Mouse (Mus musculus): ENCODE results near the gene Scrn2.
A peak's percentile ranks its signal among the peaks of the same experiment; 100 is the strongest.

The Scrn2 gene

DNA sequence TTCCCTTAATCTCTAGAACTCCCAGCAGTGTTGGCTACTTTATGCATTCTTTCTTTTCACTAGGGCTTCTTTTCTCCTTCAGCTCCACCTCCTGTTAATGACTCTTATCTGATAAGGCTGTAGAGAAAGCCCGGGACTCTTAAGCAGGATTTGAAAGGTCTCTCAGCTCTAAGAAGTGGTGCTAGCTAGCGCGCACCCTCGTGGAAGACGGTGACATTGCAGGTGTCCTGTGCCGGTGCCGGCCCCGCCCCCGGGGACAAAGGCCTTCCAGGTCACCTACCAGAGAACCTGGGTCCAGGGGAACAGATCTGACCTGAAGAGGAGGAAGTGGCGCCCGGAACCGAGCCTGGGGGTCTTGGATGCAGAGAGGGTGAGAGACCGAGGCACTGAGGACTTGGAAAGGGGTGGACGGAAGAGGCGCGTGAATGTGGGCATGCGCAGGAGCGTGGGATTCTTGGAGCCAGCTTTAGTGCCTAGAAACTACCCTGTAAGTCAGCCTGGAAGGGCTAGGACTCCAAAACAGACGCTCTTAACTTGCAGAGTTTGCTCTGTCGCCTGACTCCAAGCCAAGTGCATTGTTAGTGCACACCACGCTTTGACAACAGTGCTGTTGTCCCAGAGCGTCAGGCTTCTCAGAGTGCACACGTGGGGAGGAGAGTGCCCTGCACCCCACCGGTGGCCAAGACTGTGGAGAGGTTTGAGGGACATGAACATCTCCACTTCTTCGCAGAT lies at the start of gene Scrn2:
Gene Scrn2, plus strand, starts transcription at position 253 of the 732 bp plus-strand sequence.
- DNase-seq (ENCODE audit: low read depth, low spot score), result peak; percentile 90

DNA sequence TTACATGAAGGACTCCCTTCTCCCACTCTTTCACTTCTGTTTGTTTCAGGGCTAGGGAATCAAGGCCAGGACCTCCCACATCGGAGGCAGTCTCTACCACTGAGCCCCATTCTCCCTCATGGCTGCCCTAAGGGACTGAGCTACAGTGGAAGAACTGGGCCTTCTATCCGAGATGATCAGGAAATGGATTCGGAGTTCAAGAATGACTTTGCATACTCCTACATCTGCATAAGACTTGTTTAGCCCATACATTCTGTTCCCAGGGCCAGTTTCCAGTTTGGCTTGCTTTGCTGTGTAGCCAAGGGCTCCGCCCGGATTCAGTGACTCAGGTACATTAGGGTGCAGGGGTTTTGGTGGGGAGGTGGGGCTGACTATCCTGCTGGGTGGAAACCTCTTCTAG lies 49.7 kb upstream of the Scrn2 start:
- no peak for DNase-seq (ENCODE audit: low read depth, low spot score)

DNA sequence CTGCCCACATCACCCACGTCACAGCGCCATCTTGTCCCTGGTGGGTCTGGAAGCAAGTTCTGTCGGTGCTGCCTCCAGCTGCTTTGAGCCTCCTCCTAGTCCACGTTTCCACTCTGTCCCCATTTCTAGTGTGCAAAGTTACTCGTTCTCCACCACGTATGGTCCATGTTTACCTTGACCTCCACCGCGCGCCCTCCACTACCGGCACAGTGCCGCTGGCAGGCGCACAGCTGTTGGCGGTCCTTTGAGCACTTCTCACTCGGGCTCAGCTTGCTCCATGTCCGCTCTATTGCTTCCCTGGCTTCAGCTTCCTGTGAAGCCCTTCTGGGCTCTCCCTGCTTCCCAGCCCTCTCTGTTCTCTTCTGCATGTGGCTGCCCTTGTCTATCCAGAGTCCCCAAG lies 48.3 kb upstream of the Scrn2 start:
- no peak for DNase-seq (ENCODE audit: low read depth, low spot score)

DNA sequence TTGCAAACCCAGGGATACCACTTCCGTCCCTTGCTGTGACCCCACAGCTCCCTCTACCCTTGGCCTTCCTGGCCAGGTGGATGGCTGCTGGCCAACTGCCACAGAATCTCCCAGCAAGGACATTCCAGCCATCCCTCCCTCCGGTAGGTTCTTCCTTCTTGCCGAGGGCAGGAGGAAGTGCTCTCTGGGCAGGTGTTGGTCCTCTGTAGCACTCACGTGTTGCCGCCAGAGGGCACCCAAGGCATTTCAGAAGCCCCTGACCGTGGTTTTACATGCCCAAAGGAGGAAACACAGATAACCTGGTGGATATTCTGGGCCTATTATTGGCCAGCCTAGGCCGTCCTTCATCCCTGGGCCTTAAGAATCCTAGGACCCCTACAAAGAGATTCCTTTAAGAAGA lies 47.4 kb upstream of the Scrn2 start:
- peak; percentile 85 for DNase-seq (ENCODE audit: low read depth, low spot score)

DNA sequence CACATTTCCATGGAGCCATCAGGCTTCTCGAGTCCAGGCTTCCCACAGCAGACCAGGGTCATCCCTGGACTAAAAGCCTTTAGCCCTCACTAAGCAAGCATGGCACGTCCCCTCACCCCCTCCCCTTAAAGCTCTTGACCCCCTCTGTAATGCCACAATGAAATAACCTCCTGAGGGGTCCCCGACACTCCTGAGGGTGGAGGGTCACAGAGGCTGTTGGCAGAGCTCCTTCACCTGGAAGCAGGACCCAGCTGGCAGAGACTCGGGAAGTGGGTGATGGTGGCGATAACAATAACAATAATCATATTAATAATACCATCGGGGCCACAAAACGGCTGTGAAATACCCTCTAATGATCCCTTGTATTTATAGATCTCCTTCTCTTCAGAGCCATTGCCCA lies 46.9 kb upstream of the Scrn2 start, which contains the start of gene Sp2:
Gene Sp2, minus strand, starts transcription at position 101 of the 400 bp plus-strand sequence.
- no peak for DNase-seq (ENCODE audit: low read depth, low spot score)

DNA sequence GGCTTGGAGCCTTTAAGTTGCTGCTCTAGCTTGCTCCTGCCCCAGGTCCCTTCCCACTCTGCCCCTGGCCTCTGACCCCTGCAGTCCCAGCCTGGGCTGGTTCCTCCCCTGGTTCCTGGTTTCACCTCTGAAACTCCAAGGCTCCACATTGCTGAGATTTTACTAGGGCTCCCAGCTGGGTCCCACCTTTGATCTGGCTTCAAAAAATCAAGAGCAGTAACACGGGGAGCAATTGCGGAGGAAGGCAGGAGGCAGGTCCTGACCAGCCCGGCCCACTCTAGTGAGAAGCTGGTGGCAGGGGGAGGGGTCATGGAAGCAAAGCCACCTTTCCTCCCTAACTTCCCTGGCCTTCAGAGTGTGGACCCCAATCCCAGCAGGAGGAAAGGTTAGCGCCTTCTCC lies 44.8 kb upstream of the Scrn2 start:
- DNase-seq (ENCODE audit: low read depth, low spot score), result no peak

DNA sequence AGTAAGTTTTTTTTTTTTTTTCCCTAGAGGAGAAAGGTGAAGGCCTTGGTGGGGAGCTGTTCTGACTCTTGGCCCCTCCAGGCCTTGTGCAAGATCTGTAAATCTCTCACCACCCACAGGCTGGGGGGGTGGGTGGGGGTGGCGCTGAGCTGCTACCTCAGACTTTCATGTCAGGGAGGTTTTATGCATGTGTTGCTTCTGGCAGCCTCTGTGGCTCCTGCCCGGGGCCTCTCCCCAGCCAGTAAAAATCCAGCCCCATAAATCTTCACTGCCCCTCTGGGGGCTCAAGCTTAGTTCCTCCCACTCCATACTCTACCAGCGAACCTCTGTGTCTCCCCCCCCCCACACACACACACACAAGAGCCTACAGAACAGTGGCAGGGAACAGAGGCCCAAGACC lies 43.3 kb upstream of the Scrn2 start:
- no peak for DNase-seq (ENCODE audit: low read depth, low spot score)

DNA sequence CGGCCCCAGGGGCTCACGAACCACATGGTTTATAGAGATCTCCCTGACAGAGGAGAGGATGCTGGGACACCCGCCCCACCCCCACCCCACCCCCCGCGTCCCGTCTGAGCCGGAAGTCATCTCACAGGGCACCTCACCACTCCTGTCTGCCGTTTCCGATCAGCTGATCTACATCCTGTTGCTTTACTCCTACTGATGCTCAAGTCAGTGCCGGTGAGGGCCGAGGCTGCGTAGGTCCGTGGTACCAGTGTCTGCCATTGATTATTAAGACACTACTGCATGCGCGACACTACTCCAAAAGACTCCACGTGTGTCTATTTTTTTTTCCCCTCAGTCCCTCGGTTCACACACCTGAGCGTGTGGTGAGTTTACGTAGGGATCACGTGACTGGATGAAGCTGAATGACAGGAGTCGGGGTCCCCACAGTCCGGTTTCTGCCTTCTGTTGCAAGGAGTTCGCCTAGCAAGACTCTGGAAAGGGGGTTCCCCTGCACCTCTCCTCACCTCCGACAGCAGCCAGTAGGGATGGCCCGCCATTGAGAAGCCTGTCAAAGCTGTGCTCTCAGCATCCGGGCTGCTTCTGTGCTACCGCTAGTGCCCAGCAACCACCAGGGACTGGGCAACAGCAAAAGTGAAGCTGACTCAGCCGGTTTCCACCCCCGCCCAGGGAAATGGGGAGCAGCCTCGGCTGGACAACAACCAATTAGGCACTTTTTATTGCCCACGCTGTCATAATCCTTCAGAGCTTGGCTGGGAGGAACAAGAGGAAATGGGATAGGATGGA lies 41.7 kb upstream of the Scrn2 start:
- DNase-seq (ENCODE audit: low read depth, low spot score), result no peak

DNA sequence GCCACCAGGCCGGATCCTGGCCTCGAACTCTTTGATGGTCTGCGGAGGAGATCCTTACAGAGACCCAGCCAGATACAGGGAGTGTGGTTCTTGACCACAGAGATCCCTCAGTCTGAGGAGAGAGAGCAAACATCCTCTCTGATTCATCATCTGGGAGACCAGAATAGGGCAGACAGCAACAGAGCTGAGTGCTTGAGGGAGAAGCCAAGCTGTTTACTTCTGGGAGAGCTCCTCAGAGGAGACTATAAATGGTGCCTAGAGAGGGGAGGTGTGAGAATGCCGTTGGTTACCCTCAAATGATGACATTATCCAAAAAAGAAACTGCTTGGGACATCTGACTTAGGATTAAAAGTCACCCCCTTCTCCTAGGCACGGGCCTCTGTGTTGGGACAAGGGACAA lies 38.2 kb upstream of the Scrn2 start:
- DNase-seq (ENCODE audit: low read depth, low spot score), result no peak

DNA sequence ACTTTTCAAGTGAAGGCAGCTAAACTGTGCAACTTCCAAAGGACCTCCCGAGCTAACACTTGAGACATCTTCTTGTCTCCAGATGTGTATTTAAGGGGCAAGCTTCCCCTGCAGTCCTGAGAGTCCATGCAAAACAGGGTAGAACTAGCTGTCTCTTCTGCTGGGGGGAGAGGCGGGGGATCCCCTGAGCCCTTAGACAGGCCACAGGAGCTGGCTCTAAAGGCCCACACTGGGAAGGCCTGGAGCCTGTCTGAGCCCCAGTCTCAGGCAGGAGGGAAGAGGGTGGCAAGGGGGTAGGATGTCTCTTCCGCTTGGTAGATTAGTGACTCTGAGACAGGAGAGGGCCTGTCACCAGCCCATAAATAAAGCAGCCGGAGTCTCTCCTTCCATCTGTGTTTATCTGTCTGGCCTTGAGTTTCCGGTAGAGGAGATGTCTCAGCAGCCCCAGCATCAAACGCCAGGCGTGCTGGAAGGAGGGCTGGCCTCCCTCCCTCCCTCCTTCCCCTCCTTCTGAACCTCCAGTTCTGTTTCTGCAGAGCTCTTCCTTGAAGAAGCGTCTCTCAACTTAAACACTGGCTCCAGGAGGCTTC lies 36.9 kb upstream of the Scrn2 start:
- DNase-seq (ENCODE audit: low read depth, low spot score), result peak; percentile 70

DNA sequence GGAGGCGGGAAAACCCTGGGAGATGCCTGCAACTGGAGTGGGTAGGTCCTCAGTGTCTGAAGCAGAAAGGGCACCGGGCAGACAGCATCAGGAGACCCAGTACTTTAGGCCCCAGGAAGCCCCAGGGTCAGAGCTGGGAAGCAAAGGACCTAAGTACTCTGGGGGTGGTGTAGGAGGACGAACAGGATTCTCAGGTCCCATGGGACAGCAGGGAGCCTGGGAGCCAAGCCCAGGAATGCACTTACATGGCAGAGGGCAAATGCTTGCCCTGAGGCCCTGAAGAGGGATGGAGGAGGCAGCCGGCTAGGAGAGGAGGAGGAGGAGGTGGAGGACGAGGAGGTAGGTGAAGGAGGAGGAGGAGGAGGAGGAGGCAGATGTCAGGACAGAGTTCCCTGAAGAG lies 34.7 kb upstream of the Scrn2 start:
- no peak for DNase-seq (ENCODE audit: low read depth, low spot score)

DNA sequence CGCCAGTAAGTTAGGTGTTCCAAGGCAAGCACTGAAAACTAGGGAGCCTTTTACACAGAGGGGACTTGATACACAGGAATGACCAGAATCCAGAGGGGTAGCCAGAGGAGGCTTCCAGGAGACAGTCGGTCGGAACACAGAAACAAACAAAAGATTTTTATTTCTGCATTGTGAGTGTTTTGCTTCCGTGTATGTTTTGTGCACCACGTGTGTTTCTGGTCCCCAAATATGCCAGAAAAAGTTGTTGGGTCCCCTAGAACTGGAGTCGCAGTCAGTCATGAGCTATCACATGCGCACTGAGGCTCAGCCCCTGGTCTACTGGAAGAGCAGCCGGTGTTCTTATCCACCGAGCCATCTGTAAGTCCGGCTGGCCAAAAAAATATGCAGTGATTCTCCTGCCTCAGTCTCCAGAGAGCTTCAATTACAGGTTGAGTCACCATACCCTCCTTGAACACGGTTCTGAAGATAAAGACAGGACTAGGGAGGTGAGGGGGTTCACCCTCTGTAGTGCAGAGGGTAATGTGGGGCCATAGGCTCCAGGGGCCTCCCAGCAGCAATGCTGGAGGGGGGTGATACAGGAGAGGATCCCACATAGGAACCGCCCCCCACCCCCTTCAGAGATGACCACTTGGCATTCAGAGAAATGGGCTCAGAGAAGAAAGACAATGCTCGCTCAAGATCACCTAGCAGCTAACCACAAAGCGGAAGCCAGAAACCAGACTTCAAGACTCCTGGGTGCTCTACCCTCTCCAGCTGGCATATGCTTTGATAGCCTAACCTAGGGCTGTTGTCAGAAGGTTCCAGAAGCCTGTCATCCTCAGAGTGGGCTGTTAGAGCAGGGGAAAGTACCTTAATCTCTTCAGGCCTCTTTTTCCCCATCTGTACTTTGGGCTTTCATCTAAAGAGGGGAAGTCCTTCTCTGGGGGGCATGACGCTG lies 33.6 kb upstream of the Scrn2 start:
- no peak for DNase-seq (ENCODE audit: low read depth, low spot score)

DNA sequence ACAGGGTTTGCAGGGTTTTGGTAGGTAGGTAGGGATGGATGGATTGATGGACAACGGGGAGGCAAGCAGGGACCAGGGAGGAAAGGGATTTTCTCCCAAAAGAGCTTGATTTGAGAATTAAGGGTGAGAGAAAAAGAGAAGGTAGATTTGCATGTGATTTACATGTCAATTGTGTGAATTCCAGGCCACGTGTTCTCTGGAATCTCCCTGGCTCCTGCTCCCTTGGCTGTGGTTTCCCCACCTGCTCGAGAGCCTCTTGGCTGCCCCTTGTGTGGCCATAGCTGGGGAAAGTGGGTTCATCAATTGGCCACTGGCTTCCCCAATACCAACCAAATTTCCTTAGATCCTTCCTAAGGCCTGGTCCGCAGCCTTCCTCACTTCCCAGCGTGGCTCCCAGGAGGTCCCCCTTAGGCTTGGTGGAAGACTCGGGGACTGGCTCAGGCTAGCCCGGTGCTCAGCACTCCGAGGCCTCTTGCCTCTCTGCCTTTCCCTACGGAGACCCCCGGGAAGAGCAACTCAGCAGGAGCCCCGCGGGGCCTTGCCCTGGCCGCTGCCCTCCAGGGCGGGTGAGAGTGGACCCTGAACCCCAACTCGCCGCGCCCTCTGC lies 32.9 kb upstream of the Scrn2 start:
- no peak for DNase-seq (ENCODE audit: low read depth, low spot score)

DNA sequence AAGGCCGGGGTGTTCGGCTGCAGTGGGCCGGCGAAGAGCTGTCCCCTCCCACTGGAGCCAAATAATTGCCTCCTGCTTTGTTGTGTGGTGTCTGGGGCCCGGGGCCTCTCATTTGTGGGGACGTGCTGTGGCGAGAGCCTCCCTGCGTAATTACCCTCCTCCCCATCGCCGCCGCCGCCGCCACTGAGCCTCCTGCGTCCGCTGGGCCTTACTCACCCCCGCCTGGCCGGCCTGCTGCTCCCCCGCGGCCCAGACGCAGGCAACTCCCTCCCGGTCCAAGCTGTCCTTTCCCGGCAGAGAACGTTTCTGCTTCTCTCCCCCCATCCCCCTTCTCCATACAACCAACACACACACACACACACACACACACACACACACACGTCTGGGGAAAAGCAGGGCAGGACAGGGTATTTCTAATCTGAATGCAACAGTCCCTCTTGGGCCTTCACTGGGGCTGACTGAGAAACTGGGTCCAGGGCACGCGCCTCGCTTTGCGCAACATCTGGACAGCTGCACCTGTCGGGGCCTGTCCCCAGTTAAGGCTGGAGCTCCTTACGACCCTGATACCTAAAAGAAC lies 32.3 kb upstream of the Scrn2 start:
- DNase-seq (ENCODE audit: low read depth, low spot score), result no peak

DNA sequence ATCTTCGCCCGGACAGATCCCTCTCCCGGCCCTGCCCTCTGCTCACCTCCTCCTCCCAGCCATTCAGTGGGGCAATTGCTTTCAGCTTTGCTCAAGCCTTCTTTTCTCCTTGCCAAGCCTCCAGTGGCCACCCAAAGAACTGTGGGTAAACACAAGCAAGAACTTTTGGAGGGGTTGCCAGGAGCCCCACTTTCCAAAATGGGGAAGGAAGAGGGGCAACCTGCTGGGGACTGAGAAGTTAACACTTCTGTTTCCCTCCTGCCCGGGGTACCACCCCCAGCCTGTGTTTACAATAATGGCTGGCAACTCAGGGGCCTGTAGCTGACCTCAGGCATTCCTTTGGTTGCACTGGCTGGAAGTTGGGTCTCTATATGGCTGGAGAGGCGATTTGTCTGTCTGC lies 26.6 kb upstream of the Scrn2 start:
- DNase-seq (ENCODE audit: low read depth, low spot score), result no peak

DNA sequence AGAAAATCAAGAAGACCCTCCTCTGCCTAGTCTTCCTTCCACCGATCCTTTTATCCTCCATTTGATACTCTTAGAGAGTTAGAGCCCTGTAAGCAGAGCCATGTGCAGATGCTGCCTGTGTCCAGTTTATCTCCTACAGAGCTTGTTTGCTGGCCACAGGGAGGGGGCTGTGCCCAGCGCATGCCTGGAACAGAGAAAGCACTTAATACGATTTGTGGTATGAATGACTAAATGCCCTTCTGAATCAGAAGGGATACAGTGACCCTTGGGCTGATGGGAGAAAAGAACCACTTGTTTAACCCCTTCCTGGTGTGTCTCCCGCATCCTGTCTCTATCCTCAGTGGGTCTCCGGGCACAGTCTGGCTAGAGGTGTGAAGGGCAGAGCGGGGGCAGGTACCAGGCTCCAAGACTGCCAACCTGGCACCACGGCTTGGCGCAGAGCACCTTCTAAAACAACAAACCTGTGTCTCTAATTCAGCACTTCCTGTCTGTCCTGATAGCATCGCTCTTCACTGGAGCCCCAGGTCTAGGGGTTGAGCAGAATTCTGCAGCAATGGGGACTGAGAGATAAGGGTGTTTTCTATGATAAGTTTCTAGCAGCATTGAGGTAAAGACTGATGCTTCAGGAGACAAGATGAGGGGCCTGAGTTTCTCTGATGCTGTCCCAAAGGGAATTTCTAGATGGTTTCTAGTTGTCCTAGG lies 22.5 kb upstream of the Scrn2 start:
- DNase-seq (ENCODE audit: low read depth, low spot score), result no peak

DNA sequence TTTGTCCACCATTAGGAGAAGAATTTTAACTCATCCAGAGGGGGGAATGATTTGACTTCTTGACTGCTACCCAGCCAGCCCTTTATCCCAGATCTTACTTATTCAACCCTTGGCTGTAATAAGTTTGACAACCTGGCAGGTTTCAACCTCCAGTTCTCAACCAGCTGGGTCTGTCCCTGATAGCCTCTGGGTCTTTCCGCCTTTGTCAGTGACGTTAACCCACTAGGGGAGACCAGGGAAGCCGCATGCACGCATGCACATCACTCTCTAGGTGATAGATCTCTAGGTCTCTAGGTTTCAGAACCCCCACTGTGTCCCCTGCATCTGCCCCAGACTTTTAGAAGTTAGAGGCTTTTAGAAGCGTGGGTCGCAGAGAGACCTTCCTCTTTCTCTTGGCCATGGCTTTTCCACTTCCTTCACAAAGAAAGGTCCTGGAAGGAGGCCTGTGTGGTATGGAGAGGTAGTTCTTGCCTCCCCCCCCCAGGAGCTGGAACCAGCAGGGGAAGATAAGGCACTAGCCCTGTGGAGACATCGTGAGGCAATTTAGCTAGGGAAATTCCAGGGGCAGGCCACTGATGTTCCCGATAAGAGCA lies 20.4 kb upstream of the Scrn2 start:
- DNase-seq (ENCODE audit: low read depth, low spot score), result no peak

DNA sequence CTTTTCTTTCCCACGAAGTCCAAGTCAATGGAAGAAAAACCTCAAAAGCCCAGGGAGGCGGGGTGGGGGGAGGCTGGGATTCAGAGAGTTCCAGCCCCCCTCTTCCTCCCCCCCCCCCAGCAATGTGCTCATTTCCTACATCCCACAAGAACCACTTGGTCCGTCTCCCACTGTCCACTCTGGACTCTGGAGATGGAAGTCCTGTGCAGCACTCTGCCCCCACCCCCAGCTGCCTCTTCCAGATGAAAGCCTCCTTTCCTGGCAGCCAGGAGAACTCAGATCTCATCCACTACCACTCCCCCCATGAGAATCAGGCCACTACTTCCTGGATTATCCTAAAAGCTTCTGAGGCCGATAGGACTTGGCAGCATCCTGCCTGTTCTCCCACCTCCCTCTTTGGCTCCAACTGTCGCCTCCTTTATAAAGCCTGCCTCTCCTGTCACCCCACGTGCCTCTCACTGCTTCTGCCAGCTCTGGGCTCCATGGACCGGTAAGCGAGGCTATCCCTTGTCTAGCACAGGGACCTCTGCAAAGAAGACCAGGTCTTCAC lies 16.5 kb upstream of the Scrn2 start, which contains the start of gene Sp6:
Gene Sp6, plus strand, starts transcription at position 274 of the 550 bp plus-strand sequence.
- no peak for DNase-seq (ENCODE audit: low read depth, low spot score)

Data from mesoderm, embryonic 11.5 days (tissue).